In the genomic region with DNA sequence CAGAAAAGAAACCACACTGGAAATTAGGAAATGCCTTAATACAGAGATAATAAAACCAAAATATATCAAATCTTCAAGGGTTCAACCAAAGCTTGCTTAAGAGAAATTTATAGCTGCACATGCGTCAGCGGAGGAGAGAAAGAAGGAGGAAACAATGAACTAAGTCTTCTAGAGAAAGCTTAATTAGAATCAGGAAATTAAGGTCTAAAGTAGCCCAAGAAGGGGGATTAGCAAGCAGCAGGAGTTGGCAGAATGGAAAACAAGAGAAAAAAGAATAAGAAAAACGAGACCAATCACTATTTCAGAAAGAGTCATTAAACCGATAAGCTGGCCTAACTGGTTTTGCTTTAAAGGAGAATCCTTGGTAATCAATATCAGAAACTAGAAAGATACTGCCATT, we compare ENCODE assay signal across 18 mouse cellular contexts.
DNase-seq lines count a peak whose midpoint lies in the region; ATAC-seq lines count a peak whose summit lies in the region.
"Had no signal": no experiment of that assay in that cellular context is flagged by ENCODE, and none has a peak within 500 bp of the region (broad histone marks: within the 10 kb centered on the region; RNA-seq: fewer than 3 reads in every experiment).

No protein-coding gene starts in this region.

- WGBS in forebrain, embryonic 14.5 days = 5% methylated on average over 4 of the region's 4 CpGs
- 14% methylated on average over 4 of the region's 4 CpGs for WGBS in forebrain, embryonic 13.5 days
- 42% methylated on average over 4 of the region's 4 CpGs for WGBS in hindbrain, embryonic 15.5 days
- 63% methylated on average over 4 of the region's 4 CpGs for WGBS in hindbrain, embryonic 13.5 days
- WGBS in neural tube, embryonic 14.5 days = 44% methylated on average over 4 of the region's 4 CpGs
- 49% methylated on average over 4 of the region's 4 CpGs for WGBS in stomach, embryonic 16.5 days

- ATAC-seq in forebrain, embryonic 14.5 days = no peak
- ATAC-seq in forebrain, embryonic 13.5 days = no peak
- ATAC-seq in hindbrain, embryonic 15.5 days (ENCODE audit: low FRiP score, low read depth) = no peak
- ATAC-seq in hindbrain, embryonic 13.5 days (ENCODE audit: low FRiP score) = no peak
- no peak for ATAC-seq in neural tube, embryonic 14.5 days (ENCODE audit: low read depth)
- no peak for ATAC-seq in stomach, embryonic 16.5 days (ENCODE audit: insufficient read depth, low FRiP score)

- 0 out of 2 replicates have a peak overlapping the region, but pooled peaks have one; percentile 21 for H3K9ac ChIP-seq in forebrain, embryonic 14.5 days (ENCODE audit: low read length)
- H3K9ac ChIP-seq in forebrain, embryonic 13.5 days = no peak overlapping the region
- no peak overlapping the region for H3K9ac ChIP-seq in hindbrain, embryonic 15.5 days
- H3K9ac ChIP-seq in hindbrain, embryonic 13.5 days = no peak overlapping the region
- no peak overlapping the region for H3K9ac ChIP-seq in neural tube, embryonic 14.5 days (replicated peaks; ENCODE audit: low read depth, low read length)
- no peak overlapping the region for H3K9ac ChIP-seq in stomach, embryonic 16.5 days (ENCODE audit: low read length)
- H3K9ac ChIP-seq: heart, embryonic 12.5 days; midbrain, embryonic 12.5 days had no signal

- no peaks in the 10 kb centered on the region for H3K9me3 ChIP-seq in forebrain, embryonic 14.5 days (replicated peaks; ENCODE audit: control insufficient read depth, low read length)
- H3K9me3 ChIP-seq in forebrain, embryonic 13.5 days (replicated peaks) = no peaks in the 10 kb centered on the region
- H3K9me3 ChIP-seq in hindbrain, embryonic 15.5 days = no peaks in the 10 kb centered on the region
- no peaks in the 10 kb centered on the region for H3K9me3 ChIP-seq in hindbrain, embryonic 13.5 days
- H3K9me3 ChIP-seq in neural tube, embryonic 14.5 days (ENCODE audit: control insufficient read depth, low read length) = no peaks in the 10 kb centered on the region
- no peaks in the 10 kb centered on the region for H3K9me3 ChIP-seq in stomach, embryonic 16.5 days (replicated peaks; ENCODE audit: control insufficient read depth, low read length)
- H3K9me3 ChIP-seq: heart, embryonic 12.5 days; midbrain, embryonic 12.5 days had no signal

- H3K4me2 ChIP-seq in forebrain, embryonic 14.5 days (ENCODE audit: low read length) = no peak overlapping the region
- no peak overlapping the region for H3K4me2 ChIP-seq in forebrain, embryonic 13.5 days
- H3K4me2 ChIP-seq in hindbrain, embryonic 15.5 days = no peak overlapping the region
- H3K4me2 ChIP-seq in hindbrain, embryonic 13.5 days = no peak overlapping the region
- no peak overlapping the region for H3K4me2 ChIP-seq in neural tube, embryonic 14.5 days (ENCODE audit: low read depth, low read length)
- no peak overlapping the region for H3K4me2 ChIP-seq in stomach, embryonic 16.5 days (ENCODE audit: low read depth, low read length)
- H3K4me2 ChIP-seq: heart, embryonic 12.5 days; midbrain, embryonic 12.5 days had no signal

- H3K36me3 ChIP-seq in forebrain, embryonic 14.5 days (ENCODE audit: control insufficient read depth, insufficient read depth, low read length) = no peaks in the 10 kb centered on the region
- H3K36me3 ChIP-seq in forebrain, embryonic 13.5 days (ENCODE audit: poor library complexity, severe bottlenecking) = no peaks in the 10 kb centered on the region
- H3K36me3 ChIP-seq in hindbrain, embryonic 15.5 days = no peaks in the 10 kb centered on the region
- no peaks in the 10 kb centered on the region for H3K36me3 ChIP-seq in hindbrain, embryonic 13.5 days
- no peaks in the 10 kb centered on the region for H3K36me3 ChIP-seq in neural tube, embryonic 14.5 days (ENCODE audit: control insufficient read depth, insufficient read depth, low read length)
- no peaks in the 10 kb centered on the region for H3K36me3 ChIP-seq in stomach, embryonic 16.5 days (ENCODE audit: control insufficient read depth, insufficient read depth, low read length)
- H3K36me3 ChIP-seq: heart, embryonic 12.5 days; midbrain, embryonic 12.5 days had no signal

- H3K27me3 ChIP-seq in forebrain, embryonic 14.5 days (replicated peaks; ENCODE audit: control insufficient read depth, insufficient read depth, low read length) = no peaks in the 10 kb centered on the region
- H3K27me3 ChIP-seq in forebrain, embryonic 13.5 days = no peaks in the 10 kb centered on the region
- H3K27me3 ChIP-seq in hindbrain, embryonic 15.5 days = no peaks in the 10 kb centered on the region
- H3K27me3 ChIP-seq in hindbrain, embryonic 13.5 days = no peaks in the 10 kb centered on the region
- no peaks in the 10 kb centered on the region for H3K27me3 ChIP-seq in neural tube, embryonic 14.5 days (ENCODE audit: control insufficient read depth, insufficient read depth, low read length)
- H3K27me3 ChIP-seq in stomach, embryonic 16.5 days (ENCODE audit: control insufficient read depth, insufficient read depth, low read length) = no peaks in the 10 kb centered on the region
- H3K27me3 ChIP-seq: CH12.LX; heart, embryonic 12.5 days; midbrain, embryonic 12.5 days had no signal

- no peak overlapping the region for H3K4me3 ChIP-seq in forebrain, embryonic 14.5 days (ENCODE audit: low read depth, low read length)
- H3K4me3 ChIP-seq in forebrain, embryonic 13.5 days = no peak overlapping the region
- H3K4me3 ChIP-seq in hindbrain, embryonic 15.5 days = no peak overlapping the region
- no peak overlapping the region for H3K4me3 ChIP-seq in hindbrain, embryonic 13.5 days
- H3K4me3 ChIP-seq in neural tube, embryonic 14.5 days (ENCODE audit: low read depth, low read length) = no peak overlapping the region
- no peak overlapping the region for H3K4me3 ChIP-seq in stomach, embryonic 16.5 days (replicated peaks; ENCODE audit: low read length)
- H3K4me3 ChIP-seq: heart, embryonic 12.5 days; left cerebral cortex, adult 2 months; midbrain, embryonic 12.5 days had no signal

- peaks cover 12% of the 10 kb centered on the region for H3K4me1 ChIP-seq in forebrain, embryonic 14.5 days (ENCODE audit: control insufficient read depth, insufficient read depth, low read length)
- peaks cover 23% of the 10 kb centered on the region for H3K4me1 ChIP-seq in forebrain, embryonic 13.5 days
- H3K4me1 ChIP-seq in hindbrain, embryonic 15.5 days (replicated peaks) = peaks cover 12% of the 10 kb centered on the region
- peaks cover 13% of the 10 kb centered on the region for H3K4me1 ChIP-seq in hindbrain, embryonic 13.5 days (replicated peaks)
- 0 out of 2 replicates have a peak, but pooled peaks cover 4% of the 10 kb centered on the region for H3K4me1 ChIP-seq in neural tube, embryonic 14.5 days (ENCODE audit: control insufficient read depth, insufficient read depth, low read length)
- H3K4me1 ChIP-seq in stomach, embryonic 16.5 days (ENCODE audit: control insufficient read depth, insufficient read depth, low read length) = peaks cover 18% of the 10 kb centered on the region

- peak; percentile 54 for DNase-seq in forebrain, embryonic 14.5 days (ENCODE audit: low spot score)
- no peak for DNase-seq in neural tube, embryonic 10.5 days (ENCODE audit: extremely low spot score, low spot score)
- no peak for DNase-seq in frontal cortex, postnatal 14 days (ENCODE audit: low spot score in 2 of 2)
- DNase-seq: adrenal gland, postnatal 25 days; gastrocnemius, postnatal 25 days; liver; lung, adult 18-20 months; lung, postnatal 36 days; right cerebral cortex, postnatal 14 days had no signal

- peak overlapping the region; percentile 2; the same call in 1 of the 2 replicates for H3K27ac ChIP-seq in forebrain, embryonic 14.5 days (ENCODE audit: low read depth, low read length)
- H3K27ac ChIP-seq in forebrain, embryonic 13.5 days = no peak overlapping the region
- peak overlapping the region; percentile 69 for H3K27ac ChIP-seq in hindbrain, embryonic 15.5 days (replicated peaks)
- H3K27ac ChIP-seq in hindbrain, embryonic 13.5 days = no peak overlapping the region
- H3K27ac ChIP-seq in neural tube, embryonic 14.5 days (ENCODE audit: low read depth, low read length) = peak overlapping the region; percentile 48; the same call in 1 of the 2 replicates
- 0 out of 2 replicates have a peak overlapping the region, but pooled peaks have one; percentile 36 for H3K27ac ChIP-seq in stomach, embryonic 16.5 days (ENCODE audit: low read length)
- H3K27ac ChIP-seq: left cerebral cortex, adult 2 months; midbrain, embryonic 12.5 days had no signal

Comparison
In these comparisons a context has a peak if more than half of its experiments do, and no peak if none do; other contexts are left out.
1. H3K27ac ChIP-seq: peak in forebrain, embryonic 14.5 days (single experiment), hindbrain, embryonic 15.5 days (single experiment), neural tube, embryonic 14.5 days (single experiment) and stomach, embryonic 16.5 days (single experiment); none in forebrain, embryonic 13.5 days (single experiment) and hindbrain, embryonic 13.5 days (single experiment).